Mouse (Mus musculus) bone marrow, adult 2 months (tissue): ENCODE results near the gene Farp2.

Source experiments
- CTCF ChIP-seq: fragments of 200-500 bp; IDR thresholded peaks from 2 replicates; pipeline ENCODE4 v1.5.1; 2011; ENCODE audit warnings: low read length, control low read depth; ENCODE audit not compliant: control insufficient read depth, insufficient read depth
- POLR2A ChIP-seq: fragments of 200-500 bp; IDR thresholded peaks from 2 replicates; pipeline ENCODE4 v1.6.1; 2011; ENCODE audit warnings: low read depth, mild to moderate bottlenecking, control low read depth, low read length, borderline replicate concordance; ENCODE audit not compliant: control insufficient read depth

GRCm38 (mm10) chr1:93618059-93618748 lies 106.3 kb downstream of the Farp2 start:
- TF ChIP-seq POLR2A = no peak
- TF ChIP-seq CTCF = no peak
